Mouse (Mus musculus): ENCODE data around the gene Tub. TPM values are rescaled to one million over a fixed set of nuclear protein-coding genes. Genes with fewer than 3 reads are reported as not detected.
A peak's percentile ranks its signal among the peaks of the same experiment; 100 is the strongest.

Tub gene
- total RNA-seq, 2 experiments from 2014 or later: 0.89 to 1.3 TPM

DNA sequence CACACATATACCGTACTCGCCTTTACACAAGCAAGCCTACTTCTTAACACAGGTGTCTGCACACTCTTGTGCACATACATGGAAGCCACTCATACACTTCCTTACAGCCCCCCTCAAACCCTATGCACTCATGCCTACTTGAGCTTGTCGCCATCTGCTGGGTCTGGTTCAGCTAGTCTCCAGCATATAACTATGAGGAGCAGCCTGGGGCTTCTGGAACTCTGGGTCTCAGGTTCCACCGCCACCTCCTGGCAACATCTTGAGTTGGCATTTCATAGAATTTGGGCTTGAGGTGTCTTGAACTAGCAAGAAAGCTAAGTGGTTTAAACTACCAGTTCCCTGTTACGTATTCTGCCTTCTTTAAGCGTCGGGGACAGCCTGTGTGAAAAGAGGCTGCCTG lies 69.1 kb downstream of the Tub start:
- intact Hi-C loops (cut with DNase I; ENCODE audit: low total_unique reads): no loop called here

DNA sequence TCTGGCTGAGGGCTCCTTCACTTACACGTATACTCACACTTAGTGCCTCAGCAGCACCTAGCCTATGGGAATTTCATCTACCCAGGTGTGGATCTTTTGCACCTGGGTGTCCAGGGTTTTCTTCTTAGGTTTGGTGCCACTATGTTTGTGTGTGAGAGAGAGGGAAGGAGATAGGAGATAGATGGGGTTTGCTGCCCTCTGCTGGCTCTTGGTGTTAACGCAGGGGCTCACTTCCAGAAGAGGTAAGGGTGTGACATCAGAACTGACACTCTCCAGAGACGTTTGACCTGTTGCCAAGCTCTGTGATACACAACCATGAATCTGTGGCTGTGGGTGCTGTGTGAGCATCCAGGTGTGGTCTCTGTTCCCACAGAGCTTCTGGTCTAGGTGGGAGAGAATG lies 71.3 kb downstream of the Tub start:
- peak; percentile 41 for DNase-seq
- intact Hi-C loops (cut with DNase I; ENCODE audit: low total_unique reads): no loop called here

More for the DNA sequence above, 69.1 kb downstream of the Tub start:
- no peak for DNase-seq

DNA sequence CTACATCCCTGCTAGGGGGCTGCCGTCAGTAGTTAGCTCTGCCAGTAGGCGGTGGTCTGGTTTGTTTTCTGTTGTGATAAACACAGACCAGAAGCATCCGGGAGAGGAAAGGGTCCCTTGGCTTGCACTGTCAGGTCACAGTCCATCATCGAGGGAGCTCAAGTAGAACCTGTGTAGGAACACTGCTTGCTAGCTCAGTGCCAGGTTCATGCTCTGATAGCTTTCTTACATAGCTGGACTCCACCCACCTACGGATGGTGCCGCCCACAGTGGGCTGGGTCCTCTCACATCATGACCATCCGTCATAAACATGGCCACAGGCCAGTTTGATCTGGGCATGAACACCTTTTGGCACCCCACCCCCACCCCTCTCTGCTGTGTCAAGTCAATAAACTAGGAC lies 75.6 kb downstream of the Tub start:
- intact Hi-C loops (cut with DNase I; ENCODE audit: low total_unique reads): loop anchor here (5.0 kb wide), 1 partner anchor 208 kb away; no protein-coding TSS in a partner anchor
- no peak for DNase-seq

DNA sequence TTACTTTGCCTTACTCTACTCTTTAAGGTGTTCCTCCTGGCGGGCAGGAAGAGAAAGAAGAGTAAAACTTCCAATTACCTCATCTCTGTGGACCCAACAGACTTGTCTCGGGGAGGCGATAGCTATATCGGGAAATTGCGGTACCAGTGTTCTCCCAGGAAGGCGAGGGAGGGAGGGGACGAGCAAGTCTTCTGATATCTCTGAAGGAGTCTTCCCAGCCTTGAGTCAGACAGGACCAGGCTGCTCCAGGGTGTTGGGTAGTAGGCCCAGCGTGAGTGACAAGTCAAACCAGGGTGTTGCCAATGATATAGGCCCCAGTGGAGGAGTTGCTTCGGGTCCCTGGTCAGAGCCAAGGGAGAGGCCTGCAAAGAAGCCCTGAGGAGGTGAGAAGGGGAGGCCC lies 76.8 kb downstream of the Tub start:
- no peak for DNase-seq
- intact Hi-C loops (cut with DNase I; ENCODE audit: low total_unique reads): loop anchor here (5.0 kb wide), 1 partner anchor 210 kb away; no protein-coding TSS in a partner anchor

DNA sequence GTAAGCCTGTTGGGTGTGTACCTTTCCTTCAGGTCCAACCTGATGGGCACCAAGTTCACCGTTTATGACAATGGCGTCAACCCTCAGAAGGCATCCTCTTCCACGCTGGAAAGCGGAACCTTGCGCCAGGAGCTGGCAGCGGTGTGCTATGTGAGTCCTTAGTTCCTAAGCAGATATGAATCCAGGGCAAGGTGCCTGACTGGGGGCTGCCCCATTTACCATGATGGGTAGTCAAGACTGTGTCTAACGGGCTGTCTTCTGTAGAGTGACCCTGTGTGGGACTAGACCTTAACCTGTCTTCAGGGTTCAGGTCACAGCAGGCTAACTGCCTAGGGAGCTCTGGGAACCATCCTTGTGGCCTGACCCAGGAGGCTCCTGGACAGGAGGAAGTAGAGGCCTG lies 77.6 kb downstream of the Tub start:
- DNase-seq: no peak
- intact Hi-C loops (cut with DNase I; ENCODE audit: low total_unique reads): loop anchor here (2.0 to 5.0 kb wide), 2 partner anchors 61 to 210 kb away; no protein-coding TSS in a partner anchor

DNA sequence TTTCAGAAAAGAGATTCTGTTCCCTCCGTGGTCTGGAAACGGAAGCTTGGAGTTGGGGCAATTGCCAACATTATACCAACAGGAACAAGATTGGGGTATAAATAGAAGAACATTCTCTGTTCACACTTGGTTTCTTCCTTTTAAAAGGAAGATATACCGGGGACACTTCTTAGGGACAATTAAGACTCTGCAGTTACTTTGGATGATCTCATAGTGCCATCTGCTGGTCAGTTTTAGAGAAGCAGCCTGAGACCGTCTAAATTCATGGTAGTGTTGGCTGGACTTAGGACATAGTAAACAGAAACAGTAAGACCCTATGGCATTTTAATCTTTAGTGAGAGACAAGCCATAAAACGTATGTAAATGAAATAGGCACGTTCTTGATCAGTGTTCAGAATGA lies 78.1 kb downstream of the Tub start:
- intact Hi-C loops (cut with DNase I; ENCODE audit: low total_unique reads): loop anchor here (2.0 to 5.0 kb wide), 2 partner anchors 61 to 211 kb away; no protein-coding TSS in a partner anchor
- DNase-seq: no peak

DNA sequence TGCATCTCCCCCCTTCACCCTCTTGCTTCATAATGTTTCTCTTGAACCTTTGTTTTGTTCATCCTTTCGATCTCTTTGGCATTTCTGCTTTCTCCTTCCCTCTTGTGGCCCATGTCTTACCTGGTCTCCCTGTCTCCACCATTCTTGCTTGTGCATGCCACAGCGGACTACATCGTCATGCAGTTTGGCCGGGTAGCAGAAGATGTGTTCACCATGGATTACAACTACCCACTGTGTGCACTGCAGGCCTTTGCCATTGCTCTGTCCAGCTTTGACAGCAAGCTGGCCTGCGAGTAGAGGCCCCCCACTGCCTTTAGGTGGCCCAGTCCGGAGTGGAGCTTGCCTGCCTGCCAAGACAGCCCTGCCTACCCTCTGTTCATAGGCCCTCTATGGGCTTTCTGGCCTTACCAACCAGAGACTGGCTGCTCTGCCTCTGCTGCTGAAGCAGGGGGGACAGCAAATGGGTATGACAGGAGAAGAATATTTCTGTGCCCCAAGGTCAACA lies 79.9 kb downstream of the Tub start:
- DNase-seq: no peak
- intact Hi-C loops (cut with DNase I; ENCODE audit: low total_unique reads): loop anchor here (2.0 to 5.0 kb wide), 2 partner anchors 63 to 213 kb away; no protein-coding TSS in a partner anchor

- intact Hi-C loops (cut with DNase I; ENCODE audit: low total_unique reads): no loop called here
- no peak for DNase-seq
Observed at GRCm38 (mm10) chr7:109031331-109031730, 81.2 kb downstream of the Tub start.

DNA sequence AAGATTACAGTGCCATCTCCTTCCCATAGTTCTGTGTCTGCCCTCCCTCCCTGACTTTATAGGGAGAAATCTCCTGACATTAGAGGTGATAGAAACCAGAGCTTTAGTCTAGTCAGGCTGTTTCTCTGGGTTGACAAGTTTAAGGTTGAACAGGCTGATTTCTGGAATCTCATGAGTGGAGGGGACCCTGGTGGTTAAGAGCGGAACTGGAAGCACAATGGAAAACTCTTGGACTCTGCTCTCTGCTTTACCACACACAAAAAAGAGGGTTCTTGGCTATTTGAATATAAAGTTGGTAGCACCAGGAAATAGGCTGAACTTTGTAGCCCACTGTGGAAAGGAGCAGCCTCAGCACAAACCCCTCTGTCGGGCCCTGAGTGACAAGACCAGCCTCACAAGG lies 81.9 kb downstream of the Tub start:
- intact Hi-C loops (cut with DNase I; ENCODE audit: low total_unique reads): no loop called here
- no peak for DNase-seq

GRCm38 (mm10) chr7:109038121-109038735 lies 88.1 kb downstream of the Tub start:
- intact Hi-C loops (cut with DNase I; ENCODE audit: low total_unique reads): no loop called here
- DNase-seq: no peak

DNA sequence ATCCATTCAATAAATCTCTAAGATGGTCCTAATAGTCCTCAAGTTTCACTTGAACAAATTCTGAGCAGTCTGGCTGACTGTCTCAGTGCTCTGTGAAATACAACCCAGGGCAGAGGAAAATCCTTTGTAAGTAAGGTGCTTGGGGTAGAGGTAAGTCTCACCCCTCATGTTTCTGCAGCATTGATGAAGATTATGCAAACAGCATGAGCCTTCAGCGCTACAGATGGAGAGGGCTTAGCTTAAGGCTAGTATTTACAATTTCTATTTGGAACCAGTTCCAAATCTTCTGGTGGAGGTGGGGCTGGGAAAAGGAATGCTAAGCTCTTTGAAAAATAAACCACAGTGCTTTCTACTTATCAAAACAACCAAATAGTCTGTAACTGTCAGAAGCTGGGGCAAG lies 88.8 kb downstream of the Tub start:
- DNase-seq: no peak
- intact Hi-C loops (cut with DNase I; ENCODE audit: low total_unique reads): no loop called here

DNA sequence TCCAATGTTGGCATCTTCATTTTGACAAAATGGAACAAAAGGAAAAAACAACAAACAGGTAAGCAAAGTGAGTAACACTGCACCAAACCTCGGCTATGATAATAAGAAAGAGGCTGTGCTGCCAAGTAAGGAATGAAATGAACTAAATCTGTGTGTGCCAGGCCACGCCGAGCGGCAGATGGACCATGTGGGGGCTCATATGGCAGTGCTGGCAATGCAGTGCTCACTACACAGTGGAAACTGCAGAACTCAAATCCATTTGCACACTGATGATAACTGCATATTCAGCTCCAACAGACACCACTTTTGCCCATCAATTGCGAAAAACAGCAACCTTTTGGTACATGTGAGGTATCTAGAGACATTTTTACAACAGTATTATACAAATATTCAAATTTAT lies 89.3 kb downstream of the Tub start:
- intact Hi-C loops (cut with DNase I; ENCODE audit: low total_unique reads): no loop called here
- no peak for DNase-seq

DNA sequence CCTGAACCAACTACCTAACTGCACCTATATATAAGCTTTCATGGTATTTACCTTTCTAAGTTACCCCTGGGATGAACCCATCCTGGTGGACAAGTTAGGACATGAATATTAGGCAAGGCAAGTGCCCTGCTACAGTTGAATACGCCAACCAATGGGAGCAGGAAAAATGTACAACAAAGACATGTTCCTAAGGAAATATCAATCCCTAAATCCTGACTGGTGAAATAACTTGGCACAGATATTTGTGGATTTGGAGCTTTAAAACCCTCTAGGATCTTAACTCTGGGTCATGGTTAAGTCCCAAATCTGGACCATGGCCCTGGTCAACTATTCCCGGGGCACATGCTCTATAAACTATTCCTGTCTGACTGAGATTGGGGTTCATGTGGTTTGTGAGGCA lies 95.7 kb downstream of the Tub start:
- intact Hi-C loops (cut with DNase I; ENCODE audit: low total_unique reads): no loop called here
- DNase-seq: no peak

GRCm38 (mm10) chr7:109050831-109051230 lies 100.7 kb downstream of the Tub start:
- DNase-seq: no peak
- intact Hi-C loops (cut with DNase I; ENCODE audit: low total_unique reads): no loop called here

DNA sequence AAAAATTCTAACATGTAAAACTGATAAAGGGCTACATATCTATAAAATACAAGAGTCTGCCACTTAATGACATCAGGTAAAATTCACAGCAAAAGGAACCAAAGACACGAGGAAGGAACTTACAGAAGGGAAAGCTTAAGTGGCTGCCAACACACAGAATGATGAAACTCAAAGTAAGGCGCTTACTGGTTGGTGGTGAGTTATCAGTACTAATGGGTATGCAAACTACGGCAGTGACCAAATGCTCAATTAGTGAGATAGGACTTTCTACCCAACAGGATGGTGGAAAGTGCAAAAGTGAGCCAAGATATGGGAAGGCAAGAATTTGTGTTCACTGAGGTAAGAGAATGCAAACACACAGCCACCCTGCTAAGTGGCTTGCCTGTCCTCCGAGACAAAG lies 109.4 kb downstream of the Tub start:
- intact Hi-C loops (cut with DNase I; ENCODE audit: low total_unique reads): no loop called here
- DNase-seq: no peak

DNA sequence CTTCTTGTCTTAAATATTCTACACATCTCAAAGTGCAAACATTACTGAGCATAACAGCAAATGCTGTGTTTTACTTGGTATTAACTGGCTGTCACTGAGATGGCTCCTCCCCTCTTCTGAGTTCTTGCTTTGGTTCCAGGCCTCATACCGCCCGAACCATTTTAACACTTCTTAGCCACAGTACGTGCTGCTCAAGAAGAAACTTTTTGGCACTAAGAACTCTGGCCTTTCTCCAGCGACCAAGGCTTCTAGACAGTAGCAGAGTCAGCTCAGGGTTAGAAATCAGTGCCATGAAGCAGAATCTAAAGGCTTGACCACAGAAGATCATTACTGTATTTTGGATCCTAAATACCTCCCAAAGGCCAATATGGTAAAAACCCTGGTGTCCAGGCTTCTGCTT lies 119.5 kb downstream of the Tub start:
- intact Hi-C loops (cut with DNase I; ENCODE audit: low total_unique reads): no loop called here
- DNase-seq: no peak

GRCm38 (mm10) chr7:109072326-109072725 lies 122.2 kb downstream of the Tub start:
- intact Hi-C loops (cut with DNase I; ENCODE audit: low total_unique reads): no loop called here
- no peak for DNase-seq

DNA sequence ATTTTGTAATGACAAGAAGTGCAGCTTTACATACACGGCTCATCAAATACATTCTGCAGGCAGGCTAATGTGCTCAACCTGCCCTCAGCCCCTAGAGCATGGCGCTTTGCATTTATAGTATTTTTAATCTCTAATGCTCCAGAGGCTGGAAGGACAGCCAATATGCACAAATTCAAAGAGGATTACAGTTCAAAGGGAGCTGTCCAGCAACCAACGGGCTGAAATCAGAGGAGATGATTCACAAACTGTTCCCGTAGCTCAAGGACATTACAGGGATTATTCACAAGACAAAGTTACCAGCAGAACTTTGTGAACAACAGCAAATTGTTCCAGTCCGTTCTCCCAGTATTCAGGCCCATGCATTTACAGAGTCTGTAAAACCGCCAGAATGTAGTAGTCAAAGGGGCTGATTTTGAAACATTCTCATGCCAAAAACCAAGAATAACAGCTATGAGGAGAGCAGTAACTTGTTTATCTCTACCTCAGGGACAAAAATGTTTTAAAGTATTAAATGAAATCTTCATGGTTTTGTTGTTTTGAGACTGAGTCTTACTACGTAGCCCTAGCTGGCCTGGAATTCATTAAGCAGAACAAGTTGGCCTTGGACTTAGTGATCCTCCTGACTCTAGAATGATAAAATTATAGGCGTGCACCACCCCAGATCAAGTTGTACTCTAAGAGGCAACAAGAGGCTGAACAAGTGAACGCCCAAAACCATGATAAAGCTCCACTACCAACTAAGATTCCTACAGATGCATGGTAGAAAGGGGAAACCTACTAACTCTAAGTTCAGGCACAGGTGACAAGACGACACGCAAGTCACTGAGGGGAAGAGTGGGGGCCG lies 132.4 kb downstream of the Tub start:
- intact Hi-C loops (cut with DNase I; ENCODE audit: low total_unique reads): no loop called here

GRCm38 (mm10) chr7:109083113-109083812 lies 133.1 kb downstream of the Tub start, which contains the start of gene Ric3:
TSS of gene Ric3 (minus strand) at chr7:109083331.
- intact Hi-C loops (cut with DNase I; ENCODE audit: low total_unique reads): no loop called here
- peak; percentile 10 for DNase-seq

More for the DNA sequence above, 132.4 kb downstream of the Tub start:
- DNase-seq: no peak

DNA sequence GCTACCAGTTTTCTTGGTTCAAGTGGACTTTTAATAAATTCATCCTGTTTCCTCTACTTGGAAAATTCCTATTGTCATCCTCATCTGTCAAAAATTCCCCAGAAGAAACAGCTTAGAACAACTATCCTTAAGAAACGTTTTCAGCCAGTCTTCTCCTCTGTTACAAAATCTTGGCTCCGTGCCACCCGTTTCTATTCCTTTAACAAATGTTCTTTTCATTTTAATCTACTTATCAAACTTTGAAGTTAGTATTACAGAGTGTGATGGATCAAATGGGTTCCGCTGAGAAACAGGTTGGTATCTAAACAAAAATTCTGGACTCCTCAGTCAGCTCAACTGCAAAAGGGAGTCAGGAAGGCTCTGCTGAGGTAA lies 133.7 kb downstream of the Tub start:
- DNase-seq: no peak

More for the DNA sequence above, 133.7 kb downstream of the Tub start:
- intact Hi-C loops (cut with DNase I; ENCODE audit: low total_unique reads): no loop called here
